Comparison of ENCODE assay signal across 22 mouse cellular contexts in the genomic region with DNA sequence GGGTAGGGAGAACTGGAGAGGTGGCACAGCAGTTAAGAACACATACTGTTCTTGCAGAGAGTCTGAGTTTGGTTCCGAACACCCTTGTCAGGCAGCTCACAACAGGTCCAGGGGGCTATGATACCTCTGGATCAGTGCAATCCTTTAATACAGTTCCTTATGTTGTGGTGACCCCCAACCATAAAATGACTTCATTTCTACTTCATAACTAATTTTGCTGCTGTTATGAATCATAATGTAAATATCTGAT. TPM values are rescaled to one million over a fixed set of nuclear protein-coding genes. Genes with fewer than 3 reads are reported as not detected.
DNase-seq lines count a peak whose midpoint lies in the region; ATAC-seq and TF ChIP-seq lines count a peak whose summit lies in the region.
"Had no signal": no experiment of that assay in that cellular context is flagged by ENCODE, and none has a peak within 500 bp of the region (broad histone marks: within the 10 kb centered on the region; RNA-seq: fewer than 3 reads in every experiment).

No protein-coding gene starts in this region.

- no peak overlapping the region for H3K4me2 ChIP-seq in midbrain, embryonic 13.5 days (replicated peaks)
- H3K4me2 ChIP-seq: forebrain, embryonic 12.5 days; heart, embryonic 15.5 days had no signal

- peak; percentile 26; the same call in 1 of the 2 replicates for TF ChIP-seq POLR2A in embryonic fibroblast, embryonic 13.5 days (IDR thresholded peaks at IDR 0.05; ENCODE audit: low read depth, low read length)

- 92% methylated on average over 1 of the region's 1 CpGs for WGBS in midbrain, embryonic 13.5 days
- WGBS in midbrain, embryonic 10.5 days: 97% methylated on average over 1 of the region's 1 CpGs

- DNase-seq in heart, adult 11 months: peak; percentile 63
- no peak for DNase-seq in heart, postnatal 4 days
- DNase-seq in midbrain, embryonic 10.5 days (ENCODE audit: low spot score): no peak
- DNase-seq in adrenal gland, postnatal 4 days (ENCODE audit: low spot score in 2 of 2): no peak
- DNase-seq: adrenal gland, adult 8-10 months; adrenal gland, postnatal 36 days; cerebellum, adult 11 months; cerebellum, adult 8-10 months; cerebellum, postnatal 14 days; gastrocnemius, adult 2 months; gastrocnemius, postnatal 25 days; heart, postnatal 14 days had no signal

- no peak for TF ChIP-seq CTCF in embryonic fibroblast, embryonic 13.5 days (IDR thresholded peaks at IDR 0.05; ENCODE audit: borderline replicate concordance, insufficient read depth, low read length)

- no peak overlapping the region; the same call in 1 of the 2 replicates for H3K9ac ChIP-seq in midbrain, embryonic 13.5 days (replicated peaks)
- H3K9ac ChIP-seq: forebrain, embryonic 12.5 days; heart, embryonic 15.5 days had no signal

- no peak for ATAC-seq in midbrain, embryonic 13.5 days
- ATAC-seq: hindbrain, embryonic 16.5 days; inflammation-experienced regulatory T-cells, adult 6 months; intestine, postnatal 0 days had no signal

- peak overlapping the region; percentile 52; the same call in 1 of the 2 replicates for H3K27ac ChIP-seq in midbrain, embryonic 13.5 days
- H3K27ac ChIP-seq in midbrain, embryonic 10.5 days (replicated peaks): no peak overlapping the region
- no peak overlapping the region for H3K27ac ChIP-seq in embryonic fibroblast, embryonic 13.5 days (ENCODE audit: insufficient read depth, low read length)
- H3K27ac ChIP-seq: gastrocnemius, adult 2 months; hindbrain, embryonic 10.5 days had no signal

- no peak overlapping the region for H3K4me3 ChIP-seq in midbrain, embryonic 13.5 days (replicated peaks)
- no peak overlapping the region for H3K4me3 ChIP-seq in midbrain, embryonic 10.5 days
- H3K4me3 ChIP-seq in embryonic fibroblast, embryonic 13.5 days (ENCODE audit: insufficient read depth, low read length): no peak overlapping the region
- H3K4me3 ChIP-seq: forebrain, embryonic 12.5 days; gastrocnemius, adult 2 months; heart, embryonic 10.5 days; heart, embryonic 15.5 days; hindbrain, embryonic 10.5 days had no signal

- H3K4me1 ChIP-seq in midbrain, embryonic 13.5 days (replicated peaks): peaks cover 58% of the 10 kb centered on the region
- peaks cover 42% of the 10 kb centered on the region for H3K4me1 ChIP-seq in midbrain, embryonic 10.5 days
- 0 out of 2 replicates have a peak, but pooled peaks cover 3% of the 10 kb centered on the region for H3K4me1 ChIP-seq in embryonic fibroblast, embryonic 13.5 days (ENCODE audit: control insufficient read depth, insufficient read depth, low read length)

- H3K36me3 ChIP-seq in midbrain, embryonic 13.5 days: peaks cover 66% of the 10 kb centered on the region
- peaks cover 81% of the 10 kb centered on the region for H3K36me3 ChIP-seq in midbrain, embryonic 10.5 days

- H3K27me3 ChIP-seq in midbrain, embryonic 13.5 days: no peaks in the 10 kb centered on the region
- no peaks in the 10 kb centered on the region for H3K27me3 ChIP-seq in midbrain, embryonic 10.5 days (ENCODE audit: low read depth, poor library complexity, severe bottlenecking)
- H3K27me3 ChIP-seq: forebrain, embryonic 12.5 days; heart, embryonic 15.5 days had no signal

- H3K9me3 ChIP-seq in midbrain, embryonic 13.5 days: no peaks in the 10 kb centered on the region
- no peaks in the 10 kb centered on the region for H3K9me3 ChIP-seq in midbrain, embryonic 10.5 days (replicated peaks)
- H3K9me3 ChIP-seq: forebrain, embryonic 12.5 days; G1E; heart, embryonic 10.5 days; heart, embryonic 15.5 days; hindbrain, embryonic 10.5 days had no signal

RNA-seq across cellular contexts. Expression of a gene that starts 33.6 kb away (rescaled TPM):
- 1 to 10 TPM; 3.0 to 3.2 TPM for total RNA-seq in heart, postnatal 4 days (2021)
- 20.7 TPM in 2 replicates for polyA plus RNA-seq in midbrain, embryonic 13.5 days (2015; fragmentation: Nextera tagmentation; extraction: Ambion mirVana)
- polyA plus RNA-seq in midbrain, embryonic 10.5 days (2016; fragmentation: Nextera tagmentation; extraction: Ambion mirVana): 3.5 and 6.4 TPM in 2 replicates
- 9.6 and 11.4 TPM in 2 replicates for polyA plus RNA-seq in embryonic fibroblast, embryonic 13.5 days (2011; ENCODE audit: insufficient read length, low read depth, missing spikeins)
- 1 to 10 TPM; 3.4 to 4.2 TPM for total RNA-seq in adrenal gland, postnatal 4 days (2021)

RNA-seq across cellular contexts. Expression of a gene that starts 40.4 kb away (rescaled TPM):
- 10 to 100 TPM; 15.7 to 16.5 TPM for total RNA-seq in heart, postnatal 4 days (2021)
- 8.2 and 11.4 TPM in 2 replicates for polyA plus RNA-seq in midbrain, embryonic 13.5 days (2015; fragmentation: Nextera tagmentation; extraction: Ambion mirVana)
- polyA plus RNA-seq in midbrain, embryonic 10.5 days (2016; fragmentation: Nextera tagmentation; extraction: Ambion mirVana): 10.6 and 10.8 TPM in 2 replicates
- 10.5 and 12.6 TPM in 2 replicates for polyA plus RNA-seq in embryonic fibroblast, embryonic 13.5 days (2011; ENCODE audit: insufficient read length, low read depth, missing spikeins)
- total RNA-seq in adrenal gland, postnatal 4 days (2021): 10 to 100 TPM; 47.8 to 53.0 TPM

RNA-seq across cellular contexts. Expression of a gene that starts 40.6 kb away (rescaled TPM):
- 10 to 100 TPM; 18.5 to 20.9 TPM for total RNA-seq in heart, postnatal 4 days (2021)
- polyA plus RNA-seq in midbrain, embryonic 13.5 days (2015; fragmentation: Nextera tagmentation; extraction: Ambion mirVana): 23.0 and 25.2 TPM in 2 replicates
- polyA plus RNA-seq in midbrain, embryonic 10.5 days (2016; fragmentation: Nextera tagmentation; extraction: Ambion mirVana): 38.7 and 40.9 TPM in 2 replicates
- 31.3 and 34.0 TPM in 2 replicates for polyA plus RNA-seq in embryonic fibroblast, embryonic 13.5 days (2011; ENCODE audit: insufficient read length, low read depth, missing spikeins)
- 10 to 100 TPM; 49.0 to 53.5 TPM for total RNA-seq in adrenal gland, postnatal 4 days (2021)

RNA-seq across cellular contexts. Expression of a gene that starts 56.9 kb away (rescaled TPM):
- 100 to 1,000 TPM; 828 to 847 TPM for total RNA-seq in heart, postnatal 4 days (2021)
- 4,691 and 4,901 TPM in 2 replicates for polyA plus RNA-seq in midbrain, embryonic 13.5 days (2015; fragmentation: Nextera tagmentation; extraction: Ambion mirVana)
- 3,322 and 3,606 TPM in 2 replicates for polyA plus RNA-seq in midbrain, embryonic 10.5 days (2016; fragmentation: Nextera tagmentation; extraction: Ambion mirVana)
- polyA plus RNA-seq in embryonic fibroblast, embryonic 13.5 days (2011; ENCODE audit: insufficient read length, low read depth, missing spikeins): 493 and 593 TPM in 2 replicates
- 1,000 to 10,000 TPM; 1,464 to 1,492 TPM for total RNA-seq in adrenal gland, postnatal 4 days (2021)
